Mouse (Mus musculus): ENCODE data around the gene Synj2. TPM values are rescaled to one million over a fixed set of nuclear protein-coding genes. Genes with fewer than 3 reads are reported as not detected.
"Not testable (repeated sequence)": the region's sequence is repeated elsewhere in the genome, so short reads cannot be mapped to it uniquely, and the experiment has no call there.

Synj2 gene
- polyA plus RNA-seq, 1 experiment from 2014 or later: 2.4 TPM

GRCm38 (mm10) chr17:6014985-6015384, 73.9 kb downstream of the Synj2 start:
- WGBS: 94% methylated on average over 4 of the region's 4 CpGs
- TF ChIP-seq CTCF (IDR thresholded peaks at IDR 0.05; ENCODE audit: low read depth): no peak
- H3K9me3 ChIP-seq (replicated peaks; ENCODE audit: low read length): no peaks in the 10 kb centered on the region
- H3K36me3 ChIP-seq (ENCODE audit: insufficient read depth, low read length): no peaks in the 10 kb centered on the region
- no peaks in the 10 kb centered on the region for H3K4me1 ChIP-seq (replicated peaks; ENCODE audit: insufficient read depth, low read length)
- no peak overlapping the region for H3K4me2 ChIP-seq (ENCODE audit: low read length)
- no peak for DNase-seq (ENCODE audit: low spot score)
- no peak overlapping the region for H3K27ac ChIP-seq
- no peaks in the 10 kb centered on the region for H3K27me3 ChIP-seq (ENCODE audit: insufficient read depth, low read length)
- no peak overlapping the region for H3K4me3 ChIP-seq (replicated peaks; ENCODE audit: low read depth, low read length)
- no peak for ATAC-seq (replicated peaks; ENCODE audit: low FRiP score, low read depth)
- H3K9ac ChIP-seq (ENCODE audit: low read depth, low read length): no peak overlapping the region

GRCm38 (mm10) chr17:6016213-6016780, 75.2 kb downstream of the Synj2 start:
- H3K4me2 ChIP-seq (ENCODE audit: low read length): no peak overlapping the region
- DNase-seq (ENCODE audit: low spot score): peak; percentile 39
- 61% methylated on average over 7 of the region's 7 CpGs for WGBS
- no peak overlapping the region for H3K9ac ChIP-seq (ENCODE audit: low read depth, low read length)
- H3K4me1 ChIP-seq (replicated peaks; ENCODE audit: insufficient read depth, low read length): no peaks in the 10 kb centered on the region
- no peak; the same call in 1 of the 2 replicates for ATAC-seq (replicated peaks; ENCODE audit: low FRiP score, low read depth)
- no peak overlapping the region for H3K27ac ChIP-seq
- no peak for TF ChIP-seq CTCF (IDR thresholded peaks at IDR 0.05; ENCODE audit: low read depth)
- H3K4me3 ChIP-seq (replicated peaks; ENCODE audit: low read depth, low read length): no peak overlapping the region
- H3K9me3 ChIP-seq (replicated peaks; ENCODE audit: low read length): no peaks in the 10 kb centered on the region
- H3K27me3 ChIP-seq (ENCODE audit: insufficient read depth, low read length): no peaks in the 10 kb centered on the region
- H3K36me3 ChIP-seq (ENCODE audit: insufficient read depth, low read length): no peaks in the 10 kb centered on the region

GRCm38 (mm10) chr17:6017268-6017667, 76.2 kb downstream of the Synj2 start:
- H3K9ac ChIP-seq (ENCODE audit: low read depth, low read length): no peak overlapping the region
- H3K27ac ChIP-seq: no peak overlapping the region
- no peak overlapping the region for H3K4me2 ChIP-seq (ENCODE audit: low read length)
- 61% methylated on average over 12 of the region's 12 CpGs for WGBS
- DNase-seq (ENCODE audit: low spot score) (no peak), ATAC-seq (replicated peaks; ENCODE audit: low FRiP score, low read depth) (no peak)
- H3K4me3 ChIP-seq (replicated peaks; ENCODE audit: low read depth, low read length): no peak overlapping the region
- H3K27me3 ChIP-seq (ENCODE audit: insufficient read depth, low read length): no peaks in the 10 kb centered on the region
- no peaks in the 10 kb centered on the region for H3K4me1 ChIP-seq (replicated peaks; ENCODE audit: insufficient read depth, low read length)
- TF ChIP-seq CTCF (IDR thresholded peaks at IDR 0.05; ENCODE audit: low read depth): peak; percentile 22; the same call in 1 of the 2 replicates
- H3K9me3 ChIP-seq (replicated peaks; ENCODE audit: low read length): no peaks in the 10 kb centered on the region
- 0 out of 2 replicates have a peak, but pooled peaks cover 2% of the 10 kb centered on the region for H3K36me3 ChIP-seq (ENCODE audit: insufficient read depth, low read length)

- Histone ChIP-seq H3K4me1 (replicated peaks; ENCODE audit: insufficient read depth, low read length) (no peaks in the 10 kb centered on the region), H3K27me3 (ENCODE audit: insufficient read depth, low read length) (no peaks in the 10 kb centered on the region), H3K4me3 (replicated peaks; ENCODE audit: low read depth, low read length) (no peak overlapping the region), H3K36me3 (ENCODE audit: insufficient read depth, low read length) (0 out of 2 replicates have a peak, but pooled peaks cover 3% of the 10 kb centered on the region), H3K9ac (ENCODE audit: low read depth, low read length) (no peak overlapping the region), H3K27ac (no peak overlapping the region), H3K9me3 (replicated peaks; ENCODE audit: low read length) (no peaks in the 10 kb centered on the region), H3K4me2 (ENCODE audit: low read length) (no peak overlapping the region)
- no peak for DNase-seq (ENCODE audit: low spot score)
- 60% methylated on average over 4 of the region's 4 CpGs for WGBS
- ATAC-seq (replicated peaks; ENCODE audit: low FRiP score, low read depth): no peak
- TF ChIP-seq CTCF (IDR thresholded peaks at IDR 0.05; ENCODE audit: low read depth): no peak
These were observed 77.3 kb downstream of the Synj2 start for GRCm38 (mm10) chr17:6018348-6018747.

GRCm38 (mm10) chr17:6019776-6020175, 78.7 kb downstream of the Synj2 start:
- H3K4me2 ChIP-seq (ENCODE audit: low read length): no peak overlapping the region
- H3K4me3 ChIP-seq (replicated peaks; ENCODE audit: low read depth, low read length): no peak overlapping the region
- H3K4me1 ChIP-seq (replicated peaks; ENCODE audit: insufficient read depth, low read length): no peaks in the 10 kb centered on the region
- DNase-seq (ENCODE audit: low spot score): peak; percentile 65
- H3K27me3 ChIP-seq (ENCODE audit: insufficient read depth, low read length): no peaks in the 10 kb centered on the region
- peak; percentile 83 for TF ChIP-seq CTCF (IDR thresholded peaks at IDR 0.05; ENCODE audit: low read depth)
- H3K9ac ChIP-seq (ENCODE audit: low read depth, low read length): no peak overlapping the region
- no peak for ATAC-seq (replicated peaks; ENCODE audit: low FRiP score, low read depth)
- 0 out of 2 replicates have a peak, but pooled peaks cover 4% of the 10 kb centered on the region for H3K36me3 ChIP-seq (ENCODE audit: insufficient read depth, low read length)
- H3K27ac ChIP-seq: no peak overlapping the region
- no peaks in the 10 kb centered on the region for H3K9me3 ChIP-seq (replicated peaks; ENCODE audit: low read length)
- 63% methylated on average over 2 of the region's 2 CpGs for WGBS

GRCm38 (mm10) chr17:6020636-6021035, 79.6 kb downstream of the Synj2 start:
- 56% methylated on average over 7 of the region's 7 CpGs for WGBS
- 0 out of 2 replicates have a peak, but pooled peaks cover 7% of the 10 kb centered on the region for H3K36me3 ChIP-seq (ENCODE audit: insufficient read depth, low read length)
- ATAC-seq (replicated peaks; ENCODE audit: low FRiP score, low read depth): no peak
- H3K4me1 ChIP-seq (replicated peaks; ENCODE audit: insufficient read depth, low read length): no peaks in the 10 kb centered on the region
- no peak for DNase-seq (ENCODE audit: low spot score)
- H3K9me3 ChIP-seq (replicated peaks; ENCODE audit: low read length): no peaks in the 10 kb centered on the region
- H3K4me3 ChIP-seq (replicated peaks; ENCODE audit: low read depth, low read length): no peak overlapping the region
- no peak overlapping the region for H3K4me2 ChIP-seq (ENCODE audit: low read length)
- H3K27ac ChIP-seq: no peak overlapping the region
- H3K9ac ChIP-seq (ENCODE audit: low read depth, low read length): no peak overlapping the region
- no peaks in the 10 kb centered on the region for H3K27me3 ChIP-seq (ENCODE audit: insufficient read depth, low read length)
- TF ChIP-seq CTCF (IDR thresholded peaks at IDR 0.05; ENCODE audit: low read depth): no peak

GRCm38 (mm10) chr17:6021374-6021789, 80.3 kb downstream of the Synj2 start:
- H3K27me3 ChIP-seq (ENCODE audit: insufficient read depth, low read length); H3K4me2 ChIP-seq (ENCODE audit: low read length); H3K4me1 ChIP-seq (replicated peaks; ENCODE audit: insufficient read depth, low read length); H3K36me3 ChIP-seq (ENCODE audit: insufficient read depth, low read length); ATAC-seq (replicated peaks; ENCODE audit: low FRiP score, low read depth); H3K27ac ChIP-seq; H3K9me3 ChIP-seq (replicated peaks; ENCODE audit: low read length); H3K9ac ChIP-seq (ENCODE audit: low read depth, low read length); H3K4me3 ChIP-seq (replicated peaks; ENCODE audit: low read depth, low read length): not testable (repeated sequence)
- WGBS: 41% methylated on average over 5 of the region's 5 CpGs
- peak; percentile 49 for DNase-seq (ENCODE audit: low spot score)
